Mouse (Mus musculus): ENCODE measurements at regions not wholly inside any gene's neighbourhood (a gene's known extent, or its start where the extent isn't known, plus 50 kb on each side); places are given as distances from the start of the nearest gene placed in this dataset.

GRCm38 (mm10) chr2:178975366-178975765 lies 466.9 kb upstream of the Cdh4 start:
- TF ChIP-seq CTCF (IDR thresholded peaks at IDR 0.05; ENCODE audit: borderline replicate concordance, insufficient read depth, low read depth, low read length) = no peak
- no peak for TF ChIP-seq POLR2A (IDR thresholded peaks at IDR 0.05; ENCODE audit: borderline replicate concordance, insufficient read depth, low read length)
